Mouse (Mus musculus) adrenal gland, postnatal 14 days (tissue): ENCODE data around the gene Pi4k2b. TPM values are rescaled to one million over a fixed set of nuclear protein-coding genes. Genes with fewer than 3 reads are reported as not detected.
"Not testable (repeated sequence)": the region's sequence is repeated elsewhere in the genome, so short reads cannot be mapped to it uniquely, and the experiment has no call there.

Source experiments
- DNase-seq: peaks from one replicate; pipeline ENCODE4 v3.0.0; 2021; ENCODE audit warnings: mixed read lengths
- total RNA-seq: library from RNA; stranded (reverse); gene quantifications from 2 replicates; pipeline ENCODE4 v1.2.3, GENCODE M21; 2021

Gene Pi4k2b
- total RNA-seq, 1 experiment from 2014 or later: 12.5 TPM

- not testable (repeated sequence) for DNase-seq
Measured at GRCm38 (mm10) chr5:52776466-52777354, 35.3 kb downstream of the Pi4k2b start.

DNA sequence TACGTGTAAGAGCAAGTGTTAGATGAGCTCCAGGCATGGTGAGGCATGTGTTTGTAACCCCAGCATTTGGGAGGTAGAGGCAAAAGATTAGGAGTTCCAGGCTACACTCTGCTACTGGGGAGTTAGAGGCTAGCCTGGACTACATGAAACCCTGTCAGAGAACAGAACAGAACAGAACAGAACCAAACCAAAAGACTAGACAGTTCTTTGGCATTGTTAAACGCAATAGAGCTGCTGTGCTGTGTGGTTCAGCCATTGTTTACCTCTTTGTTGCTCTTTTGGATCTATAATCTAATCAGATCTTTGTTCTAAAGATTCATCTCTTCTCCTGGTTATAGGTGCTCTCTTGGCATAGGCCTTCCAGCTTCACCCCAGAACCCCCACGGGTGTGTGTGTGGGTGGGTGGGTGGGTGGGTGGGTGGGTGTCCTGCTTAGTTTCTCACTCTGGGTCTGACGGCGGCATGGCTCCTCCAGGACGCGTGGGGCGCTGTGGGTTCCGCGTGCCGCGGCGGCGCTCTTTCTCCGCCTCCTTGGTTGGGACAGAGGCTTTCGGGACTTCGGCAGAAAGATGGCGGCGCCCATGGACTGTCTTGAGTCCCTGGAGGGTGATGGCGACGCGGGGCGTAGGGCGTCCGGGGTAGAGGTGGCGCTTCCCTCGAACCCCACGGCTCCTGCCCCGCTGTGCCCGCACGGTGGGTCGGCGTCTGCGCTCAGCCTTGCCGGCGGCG lies 41.3 kb downstream of the Pi4k2b start:
- peak; percentile 94 for DNase-seq

DNA sequence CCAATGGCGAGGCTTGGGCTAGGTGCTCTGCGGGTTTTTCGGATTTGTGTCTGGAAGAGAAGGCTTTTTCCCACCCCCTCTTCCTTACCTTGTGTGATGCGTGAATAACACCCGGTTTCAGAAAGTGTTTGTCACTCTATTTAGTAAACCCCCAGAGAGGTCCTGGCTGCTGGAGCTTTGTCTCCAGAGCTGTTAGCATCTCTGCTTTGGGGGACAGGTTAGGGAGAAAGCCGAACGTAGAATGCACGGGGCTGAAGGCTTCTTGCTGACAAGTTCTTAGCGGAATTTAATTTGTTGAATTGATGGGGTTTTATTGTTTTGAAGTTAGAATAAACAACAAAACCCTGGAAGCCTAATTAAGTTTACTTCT lies 41.9 kb downstream of the Pi4k2b start:
- DNase-seq: no peak

DNA sequence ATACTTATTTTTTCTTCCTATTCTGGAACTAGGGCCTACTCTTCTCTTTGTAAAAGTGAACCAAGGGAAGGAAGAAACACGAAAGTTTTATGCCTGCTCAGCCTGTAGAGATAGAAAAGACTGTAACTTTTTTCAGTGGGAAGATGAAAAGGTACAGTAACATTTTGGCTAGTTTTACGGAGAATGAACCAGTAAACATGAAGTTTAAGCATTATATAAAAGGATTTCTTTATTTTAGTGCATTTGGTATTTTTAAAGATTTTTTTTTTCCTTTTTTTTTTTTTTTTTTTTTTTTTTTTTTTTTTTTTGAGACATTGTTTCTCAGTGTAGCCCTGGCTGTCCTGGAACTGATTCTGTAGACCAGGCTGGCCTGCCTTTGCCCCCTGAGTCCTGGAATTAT lies 42.6 kb downstream of the Pi4k2b start:
- no peak for DNase-seq

- peak; percentile 49 for DNase-seq
Measured at GRCm38 (mm10) chr5:52786556-52787322, 45.4 kb downstream of the Pi4k2b start.

DNA sequence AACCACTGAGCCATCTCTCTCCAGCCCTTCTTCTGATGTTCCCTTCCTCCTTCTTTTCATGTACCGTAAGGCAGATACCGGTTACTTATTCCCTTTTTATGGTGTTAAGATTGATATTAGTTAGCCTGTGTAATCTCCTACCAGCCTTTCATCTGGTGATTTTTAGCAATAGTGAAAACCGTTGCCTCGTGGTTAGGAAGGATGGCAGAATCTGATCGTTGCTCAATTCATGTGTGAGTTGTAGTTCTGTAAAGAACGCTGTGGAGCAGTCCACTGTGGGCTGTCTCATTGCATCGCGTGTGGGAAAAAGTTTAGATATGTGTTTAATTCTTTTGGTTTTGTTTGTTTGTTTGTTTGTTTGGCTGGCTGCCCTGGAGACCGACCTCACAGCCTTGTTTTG lies 51.9 kb downstream of the Pi4k2b start:
- DNase-seq: no peak

- peak; percentile 6 for DNase-seq
Measured at GRCm38 (mm10) chr5:52794109-52794508, 52.7 kb downstream of the Pi4k2b start.

GRCm38 (mm10) chr5:52799274-52799985 lies 58.1 kb downstream of the Pi4k2b start:
- no peak for DNase-seq

DNA sequence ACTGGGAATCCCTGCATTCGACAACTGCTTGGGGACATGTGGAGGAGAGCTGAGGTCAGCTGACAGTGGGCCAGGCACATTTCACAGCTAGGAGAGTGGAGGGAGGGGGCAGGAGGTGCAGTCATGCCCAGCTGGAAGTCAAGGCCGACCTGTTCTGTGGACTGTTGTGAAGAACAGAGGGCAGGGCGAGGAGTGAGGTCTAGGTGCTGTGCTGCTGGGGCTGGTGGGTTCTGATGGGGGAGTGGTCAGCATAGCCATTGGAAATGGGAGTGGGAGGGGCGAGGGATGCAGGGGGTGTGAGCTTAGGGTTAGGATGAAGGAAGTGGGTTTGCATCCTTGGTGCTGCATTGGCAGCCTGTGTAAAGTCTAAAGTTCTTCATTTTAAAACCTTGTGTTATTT lies 64.4 kb downstream of the Pi4k2b start:
- no peak for DNase-seq

GRCm38 (mm10) chr5:52806349-52806748 lies 65.0 kb downstream of the Pi4k2b start:
- DNase-seq: no peak

- DNase-seq: no peak
Measured at GRCm38 (mm10) chr5:52807030-52807429, 65.7 kb downstream of the Pi4k2b start.

DNA sequence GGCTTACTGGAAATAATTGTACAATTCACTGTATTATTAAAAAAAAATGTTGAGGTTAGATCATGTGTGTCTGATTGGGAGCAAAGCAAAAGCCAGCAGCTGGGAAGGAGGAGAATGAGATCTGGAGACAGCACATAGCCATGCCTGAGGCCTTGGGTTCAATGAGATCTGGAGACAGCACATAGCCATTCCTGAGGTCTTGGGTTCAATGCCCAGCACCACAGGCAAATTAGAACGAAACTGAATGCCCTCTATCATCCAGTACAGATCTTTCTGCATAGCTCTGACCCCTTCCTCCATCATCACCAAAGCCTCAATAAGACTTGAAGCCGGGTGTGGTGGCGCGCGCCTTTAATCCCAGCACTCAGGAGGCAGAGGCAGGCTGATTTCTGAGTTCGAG lies 69.1 kb downstream of the Pi4k2b start:
- DNase-seq: no peak

DNA sequence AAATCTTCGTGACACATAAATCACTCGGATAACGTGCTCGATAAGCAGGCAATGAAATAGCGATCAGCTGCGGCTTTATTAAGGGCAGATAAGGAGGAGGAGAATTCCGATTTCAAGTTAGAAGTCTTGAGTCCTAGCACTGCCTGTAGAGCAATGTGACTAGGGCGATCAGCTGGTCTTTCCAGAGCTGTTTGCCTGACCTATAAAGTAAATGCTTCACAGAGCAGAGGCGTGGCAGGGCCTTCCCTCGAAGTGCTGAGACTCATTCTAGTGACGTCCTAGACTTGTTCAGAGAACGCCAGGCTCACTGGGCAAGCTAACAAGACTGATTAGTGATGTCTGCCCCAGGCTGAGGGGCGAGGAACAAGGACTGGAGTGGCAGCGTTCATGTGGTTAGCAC lies 69.7 kb downstream of the Pi4k2b start:
- DNase-seq: no peak

DNA sequence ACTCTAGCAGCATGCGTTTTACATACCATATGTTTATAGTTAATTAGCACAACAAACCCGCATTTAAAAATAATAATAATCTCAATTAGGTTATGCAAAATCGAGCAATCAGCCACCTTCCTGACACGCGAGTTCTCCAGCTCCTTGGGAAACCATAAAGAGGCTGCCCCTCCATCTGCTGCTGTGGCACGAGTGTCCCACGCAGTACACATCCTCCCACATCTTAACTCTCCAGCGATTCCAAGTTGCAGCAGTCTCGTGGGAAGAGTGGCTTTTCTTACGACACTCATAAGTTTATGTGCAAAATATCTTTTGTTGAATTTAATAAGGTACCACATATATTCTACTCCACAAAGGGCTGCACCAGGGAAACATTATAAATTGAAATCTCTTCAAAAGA lies 71.1 kb downstream of the Pi4k2b start:
- DNase-seq: no peak

DNA sequence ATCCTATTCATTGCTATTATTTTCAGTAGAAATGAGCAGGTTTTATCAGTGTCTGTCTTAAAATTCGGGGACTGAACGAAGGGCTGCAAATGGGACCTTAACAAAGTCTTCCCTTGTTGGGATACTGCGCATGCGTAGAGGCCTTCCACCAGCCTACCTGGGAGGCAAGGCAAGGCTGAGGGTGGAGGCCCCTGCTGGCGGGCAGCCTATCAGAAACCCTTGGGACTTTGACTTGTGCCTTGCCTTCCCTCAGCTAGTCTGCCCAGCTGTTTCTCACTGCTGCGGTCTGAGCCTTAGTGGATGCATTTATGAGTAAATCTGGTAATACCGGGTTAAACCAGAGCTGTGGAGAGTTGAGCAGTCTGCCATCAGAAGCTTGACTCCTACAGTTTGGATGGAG lies 71.9 kb downstream of the Pi4k2b start:
- no peak for DNase-seq

DNA sequence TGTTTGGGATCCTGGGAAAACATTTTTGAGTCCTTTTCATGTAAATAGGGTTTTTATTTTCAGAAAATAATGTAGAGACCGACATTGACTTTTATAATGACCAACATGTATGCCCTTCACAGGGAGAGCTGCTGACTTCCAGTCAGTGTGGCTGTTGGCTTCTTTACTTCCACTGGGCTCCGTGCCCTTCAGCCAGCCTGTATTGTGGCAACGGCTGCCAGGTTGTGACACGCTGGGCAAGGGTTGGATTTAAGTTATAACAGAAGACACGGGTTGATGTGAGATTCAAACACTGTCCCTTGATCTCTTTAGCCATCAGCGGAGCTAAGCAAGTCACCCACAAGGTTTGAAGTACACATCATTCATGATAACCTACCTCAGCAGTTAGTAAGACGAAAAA lies 77.3 kb downstream of the Pi4k2b start:
- peak; percentile 34 for DNase-seq

Other genes starting within 250 kb of the Pi4k2b start
- gene Lgi2, start 175.1 kb upstream of the Pi4k2b start, total RNA-seq: 1.1 and 1.3 TPM in 2 replicates
- 16.6 and 19.2 TPM in 2 replicates for gene Sepsecs, start 71.9 kb upstream of the Pi4k2b start, total RNA-seq
- gene Zcchc4, start 33.8 kb downstream of the Pi4k2b start, total RNA-seq: 9.6 and 10.9 TPM in 2 replicates
- gene Anapc4, start 92.4 kb downstream of the Pi4k2b start, total RNA-seq: 57.5 and 66.8 TPM in 2 replicates